Mouse (Mus musculus) right cerebral cortex, postnatal 4 days (tissue): ENCODE results near the gene Mmd2.

Experiments used
- DNase-seq: peaks from one replicate; pipeline ENCODE4 v3.0.0-alpha.2; 2022

Gene Mmd2

GRCm38 (mm10) chr5:142604379-142604778 is 4.2 kb downstream of the Mmd2 start:
- no peak for DNase-seq

- no peak for DNase-seq
Observed at GRCm38 (mm10) chr5:142597648-142598390, 10.8 kb downstream of the Mmd2 start.

- no peak for DNase-seq
Observed at GRCm38 (mm10) chr5:142596723-142597122, 11.9 kb downstream of the Mmd2 start.

GRCm38 (mm10) chr5:142595698-142596097 is 12.9 kb downstream of the Mmd2 start:
- DNase-seq: peak; percentile 38

- no peak for DNase-seq
Observed at GRCm38 (mm10) chr5:142590953-142591616, 17.5 kb downstream of the Mmd2 start.

- peak; percentile 50 for DNase-seq
Observed at GRCm38 (mm10) chr5:142583616-142584126, 24.9 kb downstream of the Mmd2 start.

GRCm38 (mm10) chr5:142581517-142581916 is 27.1 kb downstream of the Mmd2 start:
- peak; percentile 67 for DNase-seq

GRCm38 (mm10) chr5:142578192-142578591 is 30.4 kb downstream of the Mmd2 start:
- no peak for DNase-seq

- DNase-seq: peak; percentile 50
Observed at GRCm38 (mm10) chr5:142576832-142577231, 31.8 kb downstream of the Mmd2 start.

GRCm38 (mm10) chr5:142574323-142575057 is 34.1 kb downstream of the Mmd2 start:
- DNase-seq: no peak

- DNase-seq: no peak
Observed at GRCm38 (mm10) chr5:142564606-142565005, 44.0 kb downstream of the Mmd2 start.

- no peak for DNase-seq
Observed at GRCm38 (mm10) chr5:142560261-142560660, 48.3 kb downstream of the Mmd2 start.

- peak; percentile 95 for DNase-seq
Observed at GRCm38 (mm10) chr5:142557397-142558067, 51.1 kb downstream of the Mmd2 start.

GRCm38 (mm10) chr5:142556721-142557120 is 51.9 kb downstream of the Mmd2 start:
- DNase-seq: no peak

GRCm38 (mm10) chr5:142555866-142556265 is 52.7 kb downstream of the Mmd2 start:
- DNase-seq: no peak

- peak; percentile 99 for DNase-seq
Observed at GRCm38 (mm10) chr5:142550706-142551652, 57.6 kb downstream of the Mmd2 start, which contains the start of gene Radil. TSS of gene Radil (minus strand) at chr5:142551098.

- DNase-seq: peak; percentile 54
Observed at GRCm38 (mm10) chr5:142549961-142550705, 58.5 kb downstream of the Mmd2 start.

- DNase-seq: no peak
Observed at GRCm38 (mm10) chr5:142549441-142549840, 59.2 kb downstream of the Mmd2 start.

- DNase-seq: no peak
Observed at GRCm38 (mm10) chr5:142547066-142547465, 61.5 kb downstream of the Mmd2 start.

GRCm38 (mm10) chr5:142546344-142546743 is 62.3 kb downstream of the Mmd2 start:
- DNase-seq: no peak
